Mouse (Mus musculus) midbrain, embryonic 13.5 days (tissue): ENCODE results near the gene Neu1. TPM values are rescaled to one million over a fixed set of nuclear protein-coding genes. Genes with fewer than 3 reads are reported as not detected.
"Not testable (repeated sequence)": the region's sequence is repeated elsewhere in the genome, so short reads cannot be mapped to it uniquely, and the experiment has no call there.

Source experiments
- ATAC-seq: fragments of 200-750 bp; cut with Nextera tagmentation; 2 replicates; pipeline ENCODE4 v1.8.0; 2017; ENCODE audit warnings: mild to moderate bottlenecking, moderate TSS enrichment, moderate library complexity
- H3K27ac ChIP-seq: fragments of 300-500 bp; sonication (generic); 2 replicates; pipeline ENCODE4 v1.5.1; 2015; ENCODE audit warnings: inconsistent platforms, mild to moderate bottlenecking, moderate library complexity
- H3K27me3 ChIP-seq: fragments of 300-500 bp; sonication (generic); 2 replicates; pipeline ENCODE4 v1.6.1; 2015; ENCODE audit warnings: mild to moderate bottlenecking, inconsistent platforms
- H3K36me3 ChIP-seq: fragments of 300-500 bp; sonication (generic); 2 replicates; pipeline ENCODE4 v1.6.1; 2015; ENCODE audit warnings: mild to moderate bottlenecking, inconsistent platforms
- H3K4me1 ChIP-seq: fragments of 300-500 bp; sonication (generic); replicated peaks from 2 replicates; pipeline ENCODE4 v1.6.1; 2015; ENCODE audit warnings: inconsistent platforms
- H3K4me2 ChIP-seq: fragments of 300-500 bp; sonication (generic); replicated peaks from 2 replicates; pipeline ENCODE4 v1.6.1; 2015; ENCODE audit warnings: moderate library complexity, mild to moderate bottlenecking, inconsistent platforms
- H3K4me3 ChIP-seq: fragments of 300-500 bp; sonication (generic); replicated peaks from 2 replicates; pipeline ENCODE4 v1.5.1; 2015; ENCODE audit warnings: mild to moderate bottlenecking, inconsistent platforms
- H3K9ac ChIP-seq: fragments of 300-500 bp; sonication (generic); replicated peaks from 2 replicates; pipeline ENCODE4 v1.6.1; 2015; ENCODE audit warnings: mild to moderate bottlenecking, inconsistent platforms
- H3K9me3 ChIP-seq: fragments of 300-500 bp; sonication (generic); 2 replicates; pipeline ENCODE4 v1.6.1; 2016; ENCODE audit warnings: mild to moderate bottlenecking, inconsistent platforms
- WGBS: fragments of 180-500 bp; shearing (Covaris S2); methylation state at CpG from one replicate; pipeline ENCODE4 v1.1.7; 2015; 5-methylcytosine and 5-hydroxymethylcytosine counted together
- polyA plus RNA-seq: library from polyadenylated mRNA; unstranded; fragments of >200 nt; fragmentation: Nextera tagmentation; extraction: Ambion mirVana; gene quantifications from 2 replicates; pipeline ENCODE4 v1.2.1, GENCODE M21; 2015

Gene Neu1
- polyA plus RNA-seq, 1 experiment from 2014 or later = 25.9 TPM

DNA sequence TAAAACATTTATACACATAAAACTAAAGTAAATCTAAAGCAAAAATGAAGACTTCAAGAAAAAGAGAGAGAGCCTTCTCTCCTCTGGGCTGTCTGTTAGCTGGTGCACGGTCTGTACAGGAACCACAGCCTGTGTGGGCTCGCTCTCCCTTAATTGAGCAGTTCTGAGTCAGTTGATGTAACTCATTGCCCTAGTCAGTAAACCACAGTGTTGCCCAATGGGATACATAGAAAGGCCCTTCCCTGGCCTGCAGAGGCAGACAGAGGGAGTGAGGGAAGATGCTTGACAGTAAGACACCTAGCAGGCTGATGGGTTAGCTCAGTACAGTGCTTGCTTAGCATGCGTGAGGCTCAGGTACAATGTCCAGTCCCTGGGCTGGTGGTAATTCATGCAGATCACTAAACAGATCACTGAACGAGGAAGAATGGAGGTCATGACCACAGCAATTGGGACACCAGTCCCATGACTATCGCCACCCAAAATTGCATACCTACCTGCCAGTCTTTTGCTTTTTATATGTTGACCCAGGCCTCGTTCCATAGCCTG lies 7.0 kb downstream of the Neu1 start:
- peaks cover 6% of the 10 kb centered on the region for H3K4me1 ChIP-seq
- H3K4me3 ChIP-seq = no peak overlapping the region
- no peaks in the 10 kb centered on the region for H3K9me3 ChIP-seq
- H3K4me2 ChIP-seq = no peak overlapping the region
- 82% methylated on average over 6 of the region's 6 CpGs for WGBS
- H3K36me3 ChIP-seq = peaks cover 21% of the 10 kb centered on the region
- H3K27ac ChIP-seq = no peak overlapping the region
- H3K9ac ChIP-seq = no peak overlapping the region
- H3K27me3 ChIP-seq = no peaks in the 10 kb centered on the region
- no peak for ATAC-seq

DNA sequence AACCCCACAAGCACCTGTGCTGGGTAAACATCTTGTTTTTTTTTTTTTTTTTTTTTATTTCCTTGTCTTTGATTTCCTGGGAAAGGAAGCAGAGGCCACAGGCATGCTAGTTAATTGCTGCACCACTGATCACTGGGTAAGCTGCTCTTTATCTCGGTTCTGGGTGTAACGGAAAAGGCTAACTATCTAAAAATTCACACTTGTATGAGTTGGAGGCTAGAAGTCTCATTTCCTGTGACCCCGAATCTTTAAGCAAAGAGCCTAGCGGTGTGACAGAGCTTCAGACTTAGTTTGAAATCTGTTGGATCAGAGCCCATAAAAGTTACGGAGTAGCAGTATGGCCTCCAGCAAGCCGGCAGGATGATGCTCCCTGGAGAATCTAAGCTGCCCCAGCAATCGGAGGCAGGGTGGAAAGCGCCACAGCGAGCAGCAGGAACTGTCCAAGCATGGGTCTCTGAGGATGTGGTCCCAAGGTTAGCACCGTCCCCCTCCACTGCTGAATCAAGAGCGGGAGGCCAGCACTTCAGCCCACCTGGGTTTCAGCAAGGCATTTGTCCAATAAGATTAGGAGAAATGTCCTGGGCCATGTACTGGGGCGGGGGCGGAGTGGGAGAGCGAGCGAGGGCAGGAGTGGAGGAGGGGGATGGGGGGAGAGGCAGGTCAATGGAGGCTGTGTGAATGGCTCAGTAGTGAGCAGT lies 10.4 kb downstream of the Neu1 start:
- H3K9ac ChIP-seq = peak overlapping the region; percentile 54; the same call in 1 of the 2 replicates
- 0 out of 2 replicates have a peak, but pooled peaks have one; percentile 17 for ATAC-seq
- 0 out of 2 replicates have a peak, but pooled peaks cover 3% of the 10 kb centered on the region for H3K36me3 ChIP-seq
- peak overlapping the region; percentile 27 for H3K4me3 ChIP-seq
- 4% methylated on average over 15 of the region's 15 CpGs for WGBS
- no peaks in the 10 kb centered on the region for H3K9me3 ChIP-seq
- H3K4me1 ChIP-seq = peaks cover 6% of the 10 kb centered on the region
- peak overlapping the region; percentile 44 for H3K4me2 ChIP-seq
- H3K27ac ChIP-seq = peak overlapping the region; percentile 35
- H3K27me3 ChIP-seq = no peaks in the 10 kb centered on the region

DNA sequence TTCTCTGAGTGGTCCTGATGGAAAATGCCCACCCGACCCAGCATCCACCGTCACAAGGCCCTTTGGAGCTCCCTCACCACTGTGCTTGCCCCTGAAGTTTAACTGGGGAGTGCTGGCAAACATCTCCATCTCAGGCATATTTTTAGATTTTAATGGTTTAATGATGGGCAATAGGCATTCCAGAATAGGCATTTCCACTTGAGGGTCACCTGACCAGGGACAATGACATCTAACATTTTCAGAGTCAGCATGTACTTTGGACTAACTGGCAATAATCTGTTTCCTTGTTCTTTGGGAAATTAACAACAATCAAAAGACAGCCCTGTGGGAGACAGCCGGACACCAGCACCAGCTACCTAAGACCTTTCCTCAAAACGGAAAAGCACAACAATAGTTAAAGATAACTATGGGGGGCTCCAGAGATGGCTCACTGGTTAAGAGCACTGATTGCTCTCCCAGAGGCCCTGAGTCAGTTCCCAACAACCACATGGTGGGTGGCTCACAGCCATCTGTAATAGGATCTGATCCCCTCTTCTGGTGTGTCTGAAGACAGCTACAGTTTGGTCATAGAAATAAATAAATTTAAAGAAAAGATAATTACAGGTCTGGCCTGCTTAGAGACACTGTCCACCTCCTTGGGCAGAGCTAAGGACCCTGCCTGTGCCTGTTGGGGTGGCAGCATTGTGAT lies 12.2 kb downstream of the Neu1 start:
- Histone ChIP-seq H3K27me3 (no peaks in the 10 kb centered on the region), H3K27ac (no peak overlapping the region), H3K4me2 (no peak overlapping the region), H3K4me3 (no peak overlapping the region), H3K36me3 (no peaks in the 10 kb centered on the region), H3K4me1 (peaks cover 6% of the 10 kb centered on the region), H3K9me3 (no peaks in the 10 kb centered on the region), H3K9ac (no peak overlapping the region)
- WGBS = 91% methylated on average over 4 of the region's 4 CpGs
- ATAC-seq = no peak

- no peak for ATAC-seq
- Histone ChIP-seq H3K27ac (no peak overlapping the region), H3K27me3 (no peaks in the 10 kb centered on the region), H3K36me3 (peaks cover 2% of the 10 kb centered on the region), H3K4me2 (no peak overlapping the region), H3K4me3 (no peak overlapping the region), H3K4me1 (peaks cover 6% of the 10 kb centered on the region), H3K9me3 (no peaks in the 10 kb centered on the region), H3K9ac (no peak overlapping the region)
These were observed 13.3 kb downstream of the Neu1 start for GRCm38 (mm10) chr17:34944362-34944761.

DNA sequence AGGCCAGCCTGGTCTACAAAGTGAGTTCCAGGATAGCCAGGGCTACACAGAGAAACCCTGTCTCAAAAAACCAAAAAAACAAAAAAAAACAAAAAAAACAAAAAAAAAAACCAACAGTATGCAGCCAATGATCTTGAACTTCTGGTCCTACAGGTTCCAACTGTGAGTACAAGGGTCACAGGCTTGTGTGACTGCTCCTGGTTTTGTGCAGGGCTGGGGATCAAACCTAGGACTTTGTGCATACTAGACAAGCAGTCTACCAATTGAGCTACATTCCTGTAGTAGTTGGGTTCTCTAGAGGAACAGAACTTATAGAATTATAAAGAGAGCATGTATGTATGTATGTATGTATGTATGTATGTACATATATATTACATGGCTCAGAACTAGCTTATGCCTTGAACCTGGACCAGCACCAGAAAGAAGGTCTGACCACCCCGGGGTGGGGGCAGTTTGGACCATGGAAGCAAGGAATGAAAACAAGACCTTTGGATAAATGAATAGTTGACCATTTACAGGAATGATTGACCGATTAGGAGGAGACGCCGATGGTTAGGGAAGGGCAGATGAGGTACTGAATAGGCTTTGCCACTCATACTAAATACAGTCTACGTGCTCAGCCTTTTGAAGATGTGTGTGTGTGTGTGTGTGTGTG lies 15.6 kb downstream of the Neu1 start:
- WGBS = 87% methylated on average over 5 of the region's 5 CpGs
- H3K9ac ChIP-seq = no peak overlapping the region
- H3K36me3 ChIP-seq = peaks cover 17% of the 10 kb centered on the region
- peaks cover 21% of the 10 kb centered on the region for H3K4me1 ChIP-seq
- no peaks in the 10 kb centered on the region for H3K27me3 ChIP-seq
- no peak for ATAC-seq
- no peaks in the 10 kb centered on the region for H3K9me3 ChIP-seq
- no peak overlapping the region for H3K4me2 ChIP-seq
- no peak overlapping the region for H3K4me3 ChIP-seq
- H3K27ac ChIP-seq = no peak overlapping the region

DNA sequence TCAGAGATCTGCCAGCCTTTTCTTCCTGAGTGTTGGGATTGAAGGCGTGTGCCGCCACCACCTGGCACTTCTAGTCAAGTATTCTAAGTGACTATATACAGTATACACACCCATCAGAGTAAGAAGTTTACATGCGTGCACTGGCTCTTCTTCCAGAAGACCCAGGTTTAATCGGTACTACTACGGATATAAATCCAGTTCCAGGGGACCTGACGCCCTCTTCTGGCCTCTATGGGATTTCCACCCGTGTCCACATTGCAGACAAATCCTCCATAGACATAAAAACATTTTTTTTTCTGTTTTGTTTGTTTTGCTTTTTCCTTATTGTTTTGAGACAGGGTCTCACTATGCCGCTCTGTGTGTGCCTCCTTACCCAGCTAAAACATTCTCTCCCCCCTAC lies 16.6 kb downstream of the Neu1 start:
- no peak for ATAC-seq
- Histone ChIP-seq H3K27me3 (no peaks in the 10 kb centered on the region), H3K9me3 (no peaks in the 10 kb centered on the region), H3K9ac (no peak overlapping the region), H3K27ac (no peak overlapping the region), H3K4me2 (no peak overlapping the region), H3K4me1 (peaks cover 18% of the 10 kb centered on the region), H3K4me3 (no peak overlapping the region), H3K36me3 (peaks cover 17% of the 10 kb centered on the region)
- 32% methylated on average over 8 of the region's 8 CpGs for WGBS

DNA sequence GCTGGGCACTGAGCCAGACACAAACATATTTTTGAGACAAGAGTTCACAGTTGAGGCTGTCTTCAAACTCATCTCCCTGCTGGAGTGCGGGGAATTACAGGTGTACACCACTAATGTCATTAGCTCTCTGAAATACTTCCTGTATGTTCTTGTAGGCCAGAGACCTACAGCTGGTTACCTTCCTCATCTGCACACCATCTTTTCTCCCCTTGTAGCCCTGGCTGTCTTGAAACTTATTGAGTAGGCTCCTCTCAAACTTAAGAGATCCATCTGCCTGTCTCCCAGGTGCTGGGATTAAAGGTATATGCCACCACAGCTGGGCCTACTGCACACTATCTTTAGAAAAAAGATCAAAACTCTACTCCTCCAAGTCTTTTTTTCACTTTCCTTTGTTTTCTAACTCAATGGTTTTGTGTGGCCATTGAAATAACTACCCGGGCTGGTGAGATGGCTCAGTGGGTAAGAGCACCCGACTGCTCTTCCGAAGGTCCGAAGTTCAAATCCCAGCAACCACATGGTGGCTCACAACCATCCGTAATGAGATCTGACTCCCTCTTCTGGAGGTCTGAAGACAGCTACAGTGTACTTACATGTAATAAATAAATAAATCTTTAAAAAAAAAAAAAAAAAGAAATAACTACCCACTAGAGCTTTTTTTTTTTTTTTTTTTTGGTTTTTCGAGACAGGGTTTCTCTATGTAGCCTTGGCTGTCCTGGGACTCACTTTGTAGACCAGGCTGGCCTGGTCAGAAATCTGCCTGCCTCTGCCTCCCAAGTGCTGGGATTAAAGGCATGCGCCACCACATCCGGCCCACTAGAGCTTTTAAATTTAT lies 17.9 kb downstream of the Neu1 start:
- not testable (repeated sequence) for ATAC-seq, H3K4me2 ChIP-seq, H3K27ac ChIP-seq, H3K4me3 ChIP-seq, H3K27me3 ChIP-seq, H3K9ac ChIP-seq, H3K9me3 ChIP-seq
- Histone ChIP-seq H3K4me1 (peaks cover 18% of the 10 kb centered on the region), H3K36me3 (peaks cover 17% of the 10 kb centered on the region)
- 57% methylated on average over 9 of the region's 9 CpGs for WGBS

DNA sequence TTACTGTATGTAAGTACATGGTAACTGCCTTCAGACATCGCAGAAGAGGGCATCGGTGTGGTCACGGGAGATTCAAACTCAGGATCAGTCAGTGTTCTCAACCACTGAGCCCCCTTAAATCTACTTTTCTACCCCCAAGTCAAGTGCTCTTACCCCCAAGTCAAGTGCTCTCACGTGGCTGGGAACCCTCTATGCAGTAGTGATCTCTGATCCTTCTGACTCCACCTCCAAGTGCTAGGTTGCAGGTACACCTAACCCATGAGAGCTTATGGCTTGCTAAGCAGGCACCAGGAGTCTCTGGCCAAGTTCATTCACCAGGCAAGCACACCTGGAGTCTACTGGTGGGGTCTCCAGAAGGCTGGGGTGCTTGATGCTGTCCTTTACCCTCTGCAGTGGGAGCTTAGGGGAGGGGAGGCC lies 18.5 kb downstream of the Neu1 start:
- peaks cover 18% of the 10 kb centered on the region for H3K4me1 ChIP-seq
- H3K27ac ChIP-seq = no peak overlapping the region
- no peak overlapping the region for H3K4me3 ChIP-seq
- WGBS = 39% methylated on average over 4 of the region's 4 CpGs
- no peak overlapping the region for H3K9ac ChIP-seq
- H3K9me3 ChIP-seq = no peaks in the 10 kb centered on the region
- H3K36me3 ChIP-seq = peaks cover 17% of the 10 kb centered on the region
- peaks cover under 1% of the 10 kb centered on the region; the same call in 1 of the 2 replicates for H3K27me3 ChIP-seq
- no peak overlapping the region for H3K4me2 ChIP-seq
- ATAC-seq = no peak

- Histone ChIP-seq H3K4me2 (peak overlapping the region; percentile 97), H3K27ac (peak overlapping the region; percentile 92), H3K9me3 (no peaks in the 10 kb centered on the region), H3K4me1 (peaks cover 18% of the 10 kb centered on the region), H3K27me3 (peaks cover 12% of the 10 kb centered on the region), H3K9ac (peak overlapping the region; percentile 97), H3K36me3 (peaks cover 17% of the 10 kb centered on the region), H3K4me3 (peak overlapping the region; percentile 75)
- whole genome bisulfite sequencing = 29% methylated on average over 10 of the region's 10 CpGs
- ATAC-seq = no peak
These were observed 19.7 kb downstream of the Neu1 start for GRCm38 (mm10) chr17:34950514-34951455.

GRCm38 (mm10) chr17:34951636-34952377 lies 20.8 kb downstream of the Neu1 start:
- peak overlapping the region; percentile 92 for H3K27ac ChIP-seq

More at GRCm38 (mm10) chr17:34951636-34952377, 20.8 kb downstream of the Neu1 start:
- Histone ChIP-seq H3K4me2 (peak overlapping the region; percentile 97), H3K27me3 (peaks cover 20% of the 10 kb centered on the region), H3K4me1 (peaks cover 18% of the 10 kb centered on the region), H3K9ac (peak overlapping the region; percentile 97), H3K9me3 (no peaks in the 10 kb centered on the region), H3K36me3 (peaks cover 17% of the 10 kb centered on the region), H3K4me3 (peak overlapping the region; percentile 75)
- 0 out of 2 replicates have a peak, but pooled peaks have one; percentile 2 for ATAC-seq
- WGBS = under 1% methylated on average over 29 of the region's 29 CpGs
